Mouse (Mus musculus) c-Kit-negative CD71-positive TER-119-positive erythroid progenitor cells, embryonic 14.5 days (primary cell): ENCODE measurements around the gene Snrnp70.
"Not testable (repeated sequence)": the region's sequence is repeated elsewhere in the genome, so short reads cannot be mapped to it uniquely, and the experiment has no call there.

Experiments used
- DNase-seq: peaks from one replicate; pipeline ENCODE4 v3.0.0-alpha.2; 2013; ENCODE audit warnings: low read depth, low spot score

Gene Snrnp70

DNA sequence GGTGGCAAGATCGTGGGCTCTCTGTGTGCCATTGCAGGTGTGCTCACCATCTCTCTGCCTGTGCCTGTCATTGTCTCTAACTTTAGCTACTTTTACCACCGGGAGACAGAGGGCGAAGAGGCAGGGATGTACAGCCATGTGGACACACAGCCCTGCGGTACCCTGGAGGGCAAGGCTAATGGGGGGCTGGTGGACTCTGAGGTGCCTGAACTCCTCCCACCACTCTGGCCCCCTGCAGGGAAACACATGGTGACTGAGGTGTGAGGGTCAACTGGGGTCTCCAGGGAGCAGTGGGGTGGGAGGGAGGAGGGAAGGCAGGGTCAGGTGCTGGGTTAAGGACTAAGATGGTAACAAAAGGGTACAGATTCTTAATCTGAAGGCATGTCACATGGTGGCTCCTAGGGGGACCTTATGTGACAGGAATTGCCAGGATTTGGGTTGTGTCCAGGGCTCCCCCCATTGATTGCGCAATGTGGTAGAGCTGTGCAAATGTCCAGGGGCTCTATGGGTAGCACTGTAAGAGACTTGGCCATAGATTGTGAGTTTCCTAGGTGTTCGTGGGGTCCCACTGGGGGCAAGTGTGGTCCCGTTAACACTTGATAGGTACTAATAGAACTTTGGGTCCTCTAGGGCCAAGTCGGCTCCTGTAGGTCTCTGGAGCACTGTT, 14.1 kb upstream of the Snrnp70 start:
- DNase-seq: no peak

DNA sequence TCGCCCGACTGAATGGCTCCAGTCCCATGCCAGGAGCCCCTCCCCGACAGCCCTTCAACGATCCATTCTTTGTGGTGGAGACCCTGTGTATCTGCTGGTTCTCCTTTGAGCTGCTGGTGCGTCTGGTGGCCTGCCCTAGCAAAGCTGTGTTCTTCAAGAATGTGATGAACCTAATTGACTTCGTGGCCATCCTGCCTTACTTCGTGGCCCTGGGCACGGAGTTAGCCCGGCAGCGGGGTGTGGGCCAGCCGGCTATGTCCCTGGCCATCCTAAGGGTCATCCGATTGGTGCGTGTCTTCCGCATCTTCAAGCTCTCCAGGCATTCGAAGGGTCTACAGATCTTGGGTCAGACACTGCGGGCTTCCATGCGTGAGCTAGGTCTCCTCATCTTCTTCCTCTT, 13.4 kb upstream of the Snrnp70 start:
- no peak for DNase-seq

DNA sequence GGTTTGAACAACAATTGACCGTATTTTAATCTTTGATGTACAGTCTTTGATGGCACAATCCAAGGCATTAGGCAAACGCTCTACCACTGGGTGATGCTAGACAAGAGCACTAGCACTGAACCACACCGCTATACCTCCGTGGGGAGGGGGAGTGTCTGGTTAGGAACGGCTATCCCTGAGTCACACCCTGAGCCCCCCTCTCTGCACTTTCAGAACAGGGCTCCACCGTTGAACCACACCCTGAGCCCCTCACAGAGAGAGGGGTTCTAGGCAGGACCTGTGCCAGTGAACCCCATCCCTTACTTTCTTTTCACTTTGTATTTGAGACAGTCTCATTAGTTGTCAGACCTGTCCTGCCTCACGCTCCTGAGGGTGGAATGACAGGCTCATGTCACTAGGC, 12.8 kb upstream of the Snrnp70 start:
- DNase-seq: no peak

DNA sequence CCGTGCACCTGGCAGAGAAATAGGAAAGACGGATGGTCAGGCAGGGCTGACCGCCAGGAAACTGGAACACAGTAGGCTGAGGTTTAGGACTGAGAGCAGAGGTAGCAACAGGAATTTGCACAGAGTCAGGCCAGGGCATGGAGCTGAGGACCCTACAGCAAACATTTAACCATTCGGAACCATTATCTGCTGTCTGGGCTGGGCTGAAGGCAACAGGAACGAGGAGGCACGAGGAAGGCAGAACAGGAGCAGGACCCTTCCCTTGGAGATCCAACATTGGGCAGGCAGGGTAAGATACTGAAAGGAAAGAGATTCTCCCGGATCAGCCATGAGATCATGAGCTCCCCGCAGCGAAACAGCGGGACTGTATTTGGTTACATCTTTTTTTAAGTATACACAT, 12.3 kb upstream of the Snrnp70 start:
- no peak for DNase-seq

DNA sequence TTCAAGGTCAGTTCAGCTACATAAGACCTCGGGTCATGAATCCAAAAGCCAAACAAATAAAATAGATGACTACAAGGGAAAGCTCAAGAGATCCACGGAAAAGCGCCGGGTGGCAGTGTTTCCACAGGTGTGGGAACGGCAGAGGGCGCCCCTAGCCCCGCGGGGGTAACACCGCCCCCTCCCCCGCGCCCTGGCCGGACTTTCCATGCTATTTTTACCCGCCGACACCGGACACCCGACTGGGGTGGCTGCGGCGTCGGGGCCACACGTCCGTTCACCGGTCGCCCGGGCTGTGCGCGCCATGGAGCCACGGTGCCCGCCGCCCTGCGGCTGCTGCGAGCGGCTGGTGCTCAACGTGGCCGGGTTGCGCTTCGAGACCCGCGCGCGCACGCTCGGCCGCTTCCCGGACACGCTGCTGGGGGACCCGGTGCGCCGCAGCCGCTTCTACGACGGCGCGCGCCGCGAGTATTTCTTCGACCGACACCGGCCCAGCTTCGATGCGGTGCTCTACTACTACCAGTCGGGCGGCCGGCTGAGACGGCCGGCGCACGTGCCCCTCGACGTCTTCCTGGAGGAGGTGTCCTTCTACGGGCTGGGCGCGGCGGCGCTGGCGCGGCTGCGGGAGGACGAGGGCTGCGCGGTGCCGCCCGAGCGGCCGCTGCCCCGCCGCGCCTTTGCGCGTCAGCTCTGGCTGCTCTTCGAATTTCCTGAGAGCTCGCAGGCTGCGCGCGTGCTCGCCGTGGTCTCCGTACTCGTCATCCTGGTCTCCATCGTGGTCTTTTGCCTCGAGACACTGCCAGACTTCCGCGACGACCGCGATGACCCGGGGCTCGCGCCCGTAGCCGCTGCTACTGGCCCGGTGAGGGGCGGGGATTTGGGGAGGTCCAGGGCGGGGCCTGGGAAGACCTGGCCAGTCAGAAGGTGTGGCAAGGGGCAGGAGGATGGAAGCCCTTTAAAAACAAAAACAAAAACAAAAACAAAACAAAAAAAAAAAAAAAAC, 10.9 kb upstream of the Snrnp70 start:
- no peak for DNase-seq

DNA sequence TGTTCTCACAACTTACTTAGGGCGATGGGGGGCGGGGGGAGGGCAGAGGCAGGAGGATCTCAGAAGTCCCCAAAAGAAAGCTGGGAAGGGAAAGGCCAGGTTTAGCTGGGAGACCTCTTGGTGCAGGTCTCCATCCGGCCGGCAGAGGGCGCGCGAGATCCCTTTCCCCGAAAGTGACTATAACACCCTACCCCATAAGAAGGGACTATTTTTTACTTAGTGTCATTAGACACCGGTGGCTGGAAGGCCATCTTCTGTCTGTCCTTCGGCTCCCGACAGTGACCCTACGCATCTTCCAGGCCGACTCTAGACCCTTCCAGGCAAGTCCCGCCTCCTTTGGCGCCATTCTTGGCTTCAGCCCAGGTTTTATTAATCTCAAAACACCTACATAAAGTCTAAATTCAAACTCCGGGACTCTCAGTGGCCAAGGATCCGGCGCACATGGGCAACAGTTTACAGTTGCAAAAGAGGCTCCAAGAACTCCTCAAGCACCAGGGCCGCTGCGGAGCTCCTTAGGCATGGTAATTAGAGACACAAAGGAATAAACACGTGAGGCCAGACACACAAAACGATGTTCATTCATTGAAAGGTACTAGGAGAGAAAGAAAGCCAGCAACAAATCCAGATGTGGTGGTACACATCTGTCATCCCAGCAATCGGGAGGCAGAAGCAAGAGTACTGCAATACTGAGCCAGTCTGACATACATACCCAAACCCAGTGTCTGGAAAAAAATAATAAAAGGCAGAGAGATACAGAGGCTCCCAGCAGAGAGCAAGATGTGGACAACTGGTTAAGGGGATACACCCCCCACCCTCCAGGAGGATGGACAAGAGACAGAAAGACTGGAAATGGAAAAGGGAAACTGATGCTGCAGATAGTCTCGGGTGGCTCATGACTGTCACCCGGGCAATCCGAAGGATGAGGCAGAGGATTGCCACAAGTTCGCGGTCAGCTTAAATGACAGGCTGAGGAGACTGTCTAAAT, 9.8 kb upstream of the Snrnp70 start, which contains the start of gene Kcna7:
Gene Kcna7 (plus strand): TSS at position 563 of the 985 bp plus-strand sequence.
- no peak for DNase-seq

DNA sequence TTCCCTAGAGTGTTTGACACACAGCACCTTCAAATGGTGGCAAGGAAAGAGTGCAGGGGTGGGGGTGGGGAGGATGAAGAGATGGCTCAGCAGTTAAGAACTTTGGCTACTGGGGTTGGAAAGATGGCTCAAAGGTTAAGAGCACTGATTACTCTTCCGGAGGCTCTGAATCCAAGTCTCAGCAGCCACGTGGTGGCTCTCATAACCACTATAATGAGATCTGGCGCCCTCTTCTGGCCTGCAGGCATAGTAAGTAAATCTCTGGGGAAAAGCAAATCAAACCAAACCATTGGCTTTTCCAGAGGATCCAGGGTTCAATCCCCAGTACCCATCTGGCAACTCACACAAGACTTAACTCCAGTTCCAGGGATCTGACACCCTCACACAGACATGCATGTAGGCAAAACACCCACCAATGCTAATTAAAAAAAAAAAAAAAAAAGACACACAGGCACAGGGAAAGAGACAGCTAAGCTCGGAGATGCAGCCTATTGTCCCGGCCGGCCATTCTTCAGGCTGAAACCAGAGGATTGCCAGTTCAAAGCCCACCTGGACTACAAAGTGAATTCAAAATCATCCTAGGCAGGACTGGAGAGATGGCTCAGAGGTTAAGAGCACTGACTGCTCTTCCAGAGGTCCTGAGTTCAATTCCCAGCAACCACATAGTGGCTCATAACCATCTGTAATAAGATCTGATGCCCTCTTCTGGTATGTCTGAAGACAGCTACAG, 8.2 kb upstream of the Snrnp70 start:
- DNase-seq: no peak

DNA sequence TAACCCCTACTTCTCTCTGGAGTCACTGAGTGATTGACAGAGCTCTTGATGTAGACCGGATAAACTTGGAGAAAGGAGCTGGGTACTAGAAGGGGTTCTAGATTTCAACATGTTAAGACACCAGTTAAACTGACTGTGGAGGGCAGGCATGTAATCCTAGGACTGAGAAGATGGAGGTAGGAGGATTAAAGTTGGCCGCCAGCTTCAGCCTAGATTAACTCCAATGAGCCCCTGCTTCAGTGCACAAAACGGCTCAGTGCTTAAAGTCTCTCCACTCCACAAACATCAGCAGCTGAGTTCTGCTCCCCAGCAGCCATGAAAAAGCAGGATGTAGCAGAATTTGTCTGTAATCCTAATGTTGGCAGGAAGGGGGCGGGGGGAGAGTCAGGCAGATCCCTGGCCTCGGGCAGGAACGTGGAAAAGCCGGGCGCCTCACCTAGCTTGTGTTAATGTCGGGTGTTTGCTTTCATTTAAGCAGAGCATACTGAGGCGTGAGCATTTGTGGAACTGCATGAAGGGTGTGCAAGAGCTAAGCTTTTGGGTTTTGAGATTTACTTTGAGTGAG, 6.1 kb upstream of the Snrnp70 start:
- no peak for DNase-seq

DNA sequence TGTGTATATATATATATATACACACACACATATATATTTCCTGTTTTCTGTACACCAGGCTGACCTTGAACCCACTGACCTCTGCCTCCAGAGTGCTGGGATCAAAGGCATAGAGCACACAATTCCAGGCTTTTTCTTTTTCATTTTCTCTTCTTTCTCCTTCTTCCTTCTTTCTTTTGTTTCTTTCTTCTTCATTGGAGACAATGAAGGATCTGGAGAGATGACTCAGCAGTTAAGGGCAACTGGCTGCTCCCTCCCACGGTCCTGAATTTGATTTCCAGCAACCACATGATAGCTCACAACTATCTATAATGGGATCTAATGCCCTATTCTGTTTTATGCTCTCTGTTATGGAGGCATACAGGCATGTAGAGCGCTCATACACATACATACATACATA, 1.2 kb upstream of the Snrnp70 start:
- DNase-seq: no peak

DNA sequence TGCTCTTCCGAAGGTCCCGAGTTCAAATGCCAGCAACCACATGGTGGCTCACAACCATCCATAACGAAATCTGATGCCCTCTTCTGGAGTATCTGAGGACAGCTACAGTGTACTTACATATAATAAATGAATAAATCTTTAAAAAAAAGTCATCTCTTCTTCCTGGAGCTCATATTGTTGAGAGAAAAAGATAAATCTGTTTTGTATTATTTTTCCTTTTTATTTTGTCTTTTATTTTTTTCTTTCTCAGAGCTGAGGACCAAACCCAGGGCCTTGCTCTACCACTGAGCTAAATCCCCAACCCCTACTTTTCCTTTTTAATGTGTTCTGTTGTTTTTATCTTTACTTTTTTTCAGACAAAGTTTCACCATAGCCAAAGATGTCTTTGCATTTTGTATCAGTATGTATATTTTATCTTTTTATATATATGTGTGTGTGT, 814 bp upstream of the Snrnp70 start:
- DNase-seq: not testable (repeated sequence)

DNA sequence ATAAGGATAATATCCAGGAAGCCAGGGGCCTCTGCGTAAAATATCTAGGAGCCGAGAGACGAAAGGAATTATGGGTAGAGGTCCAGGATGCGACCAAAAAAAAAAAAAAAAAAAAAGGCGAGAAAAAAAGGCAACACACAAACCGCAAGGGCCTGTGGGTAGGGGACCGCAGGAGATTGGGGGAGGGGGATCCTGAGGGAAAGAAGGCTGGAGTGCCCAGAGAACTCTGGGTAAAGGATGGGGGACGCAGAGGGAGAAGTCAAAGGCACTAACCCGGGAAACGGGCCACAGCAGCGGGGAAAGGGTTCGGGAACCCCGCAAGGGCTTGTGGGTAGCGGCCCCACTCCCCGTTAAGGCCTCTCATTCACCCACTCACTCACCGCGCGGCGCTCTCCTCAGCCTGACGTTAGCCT, 407 bp downstream of the Snrnp70 start:
- DNase-seq: peak; percentile 29

DNA sequence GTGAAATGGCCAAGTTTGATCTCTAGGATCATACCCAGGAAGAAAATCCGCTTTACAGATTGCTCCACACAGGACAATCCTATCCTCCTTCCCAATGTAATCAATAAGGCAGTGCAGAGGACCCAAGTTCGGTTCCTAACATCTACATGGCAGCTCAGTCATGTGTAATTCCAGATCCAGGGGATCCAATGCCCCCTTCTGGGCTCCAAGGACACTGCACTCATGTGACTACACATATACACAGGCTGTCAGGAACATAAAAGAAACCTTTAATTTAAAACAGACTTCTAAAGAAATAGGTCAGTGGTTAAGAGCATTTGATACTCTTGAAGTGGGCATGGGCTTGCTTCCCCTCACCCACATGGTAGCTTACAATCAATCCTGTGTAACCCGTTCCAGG, 9.5 kb downstream of the Snrnp70 start:
- DNase-seq: no peak

DNA sequence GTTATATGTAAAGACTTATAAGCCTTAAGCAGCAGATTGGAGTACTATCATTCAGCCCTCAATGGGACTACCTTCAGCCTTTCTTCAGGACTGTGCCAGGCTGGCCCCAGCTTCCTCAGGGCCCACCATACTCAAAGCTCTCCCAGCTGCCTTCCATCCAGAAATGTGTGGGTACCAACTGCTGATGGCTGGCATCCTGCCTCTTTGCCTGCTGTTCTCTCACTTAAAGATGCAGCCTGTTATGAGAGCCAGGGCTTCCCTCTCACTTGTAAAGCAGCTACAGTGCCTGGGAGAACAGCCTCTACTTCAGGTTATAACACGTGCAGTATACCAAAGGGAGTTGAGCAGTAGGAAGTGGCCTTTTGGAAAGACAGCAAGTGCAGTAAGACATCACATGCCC, 19.5 kb downstream of the Snrnp70 start:
- DNase-seq: no peak

DNA sequence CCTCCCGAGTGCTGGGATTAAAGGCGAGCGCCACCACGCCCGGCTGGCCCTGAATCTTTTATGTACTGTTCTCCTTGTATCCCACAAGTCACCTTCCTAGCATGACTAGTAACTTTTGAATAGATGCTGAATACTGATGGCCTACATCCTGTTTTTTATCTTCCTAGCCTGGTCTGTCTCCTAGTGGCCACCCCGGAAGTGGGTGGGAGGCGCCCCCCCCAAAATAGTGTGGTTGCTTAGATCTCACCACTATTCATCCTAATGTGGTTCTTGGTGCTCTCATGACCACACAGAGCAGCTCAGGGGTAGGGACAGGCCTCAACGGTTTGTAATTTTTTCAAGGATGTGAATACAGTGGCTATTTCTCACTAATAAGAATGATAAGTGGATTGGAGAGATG, 20.9 kb downstream of the Snrnp70 start:
- no peak for DNase-seq

DNA sequence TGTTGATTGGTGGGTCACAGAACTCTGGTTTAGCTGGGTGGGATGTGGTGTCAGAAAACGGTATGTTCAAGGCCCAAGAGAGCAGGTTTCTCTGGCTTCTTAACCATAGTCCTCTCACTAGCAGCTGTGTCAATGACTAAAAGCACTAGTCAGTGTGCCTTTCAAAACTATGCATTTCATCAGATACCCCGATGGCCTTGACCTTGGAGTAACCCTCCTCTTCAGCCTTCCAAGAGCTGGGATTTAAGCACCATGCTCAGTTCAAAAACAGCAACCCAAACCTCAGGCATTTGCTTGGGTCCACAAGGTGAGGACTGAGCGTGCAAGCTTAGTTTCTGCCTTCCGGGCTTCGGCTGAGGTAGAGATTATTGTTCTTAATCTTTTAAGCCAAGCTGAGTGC, 23.2 kb downstream of the Snrnp70 start:
- no peak for DNase-seq

DNA sequence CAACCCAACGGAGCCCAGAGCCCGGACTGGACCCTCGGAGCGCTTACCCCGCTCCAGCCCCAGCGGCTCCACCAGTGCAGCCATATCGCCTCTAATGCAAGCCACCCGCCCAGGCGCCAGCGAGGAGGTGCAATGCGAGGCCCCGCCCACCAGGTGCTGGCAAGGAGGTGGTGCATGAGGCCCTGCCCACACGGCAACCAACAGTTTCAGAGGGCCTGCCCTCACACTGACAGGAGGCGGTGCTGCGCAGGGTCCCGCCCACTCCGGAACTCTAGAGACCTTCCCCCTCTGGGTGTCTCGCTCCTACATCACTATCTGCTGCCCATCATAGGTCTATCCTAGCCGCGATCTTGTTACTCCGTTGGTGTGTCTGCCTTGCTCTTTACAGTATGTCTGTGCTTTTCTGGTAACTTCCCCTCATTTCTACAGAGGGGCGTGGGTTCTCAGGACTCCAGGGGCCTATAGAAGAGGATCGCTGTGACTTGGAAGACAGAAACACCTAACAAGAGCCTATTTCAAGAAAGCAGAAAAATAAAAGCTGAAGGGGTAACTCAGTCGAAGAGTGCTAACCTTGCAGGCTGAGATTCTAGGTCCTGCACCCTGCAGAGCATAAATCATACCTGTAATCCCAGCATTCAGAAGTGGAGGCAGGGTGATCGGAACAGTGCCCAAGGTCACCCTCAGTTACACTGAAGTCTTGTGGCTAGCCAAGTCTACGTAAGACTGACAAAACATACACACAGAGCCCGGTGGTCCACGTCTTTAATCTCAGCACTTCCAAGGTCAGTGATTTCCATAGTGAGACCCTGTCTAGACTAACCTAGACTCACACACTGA, 24.8 kb downstream of the Snrnp70 start, which contains the start of gene Lin7b:
Gene Lin7b (minus strand): TSS at position 109 of the 837 bp plus-strand sequence.
- peak; percentile 49 for DNase-seq

DNA sequence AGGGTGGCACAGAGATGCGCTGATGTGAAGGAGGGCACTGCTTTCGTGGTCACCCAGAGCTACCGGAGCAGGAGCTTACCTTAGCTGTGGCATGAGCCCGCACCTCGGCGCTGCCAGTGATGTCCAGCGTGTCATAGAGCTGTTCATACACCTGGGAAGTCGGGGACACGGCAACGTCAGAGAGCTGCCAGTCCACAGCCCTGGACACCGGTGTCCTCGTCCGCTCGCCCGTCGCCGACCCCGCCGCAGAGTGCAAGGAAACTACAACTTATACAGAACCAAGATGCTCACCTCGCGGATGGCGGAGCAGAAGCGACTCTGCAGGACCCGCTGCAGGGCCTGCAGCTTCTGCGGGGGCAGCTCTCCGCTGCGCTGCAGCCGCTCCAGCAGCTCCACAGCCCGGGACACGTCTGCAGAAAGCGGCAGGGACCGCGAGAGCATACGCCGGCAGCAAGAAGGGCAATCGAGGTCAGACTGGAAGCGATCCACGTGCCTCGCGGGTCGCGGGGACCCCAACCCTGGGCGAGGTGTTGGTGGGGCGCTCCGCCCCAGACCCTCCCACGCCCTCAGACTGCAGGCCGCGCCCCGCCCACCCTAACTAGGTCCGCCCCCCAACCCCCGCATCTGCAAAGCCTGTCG, 25.6 kb downstream of the Snrnp70 start:
- no peak for DNase-seq

DNA sequence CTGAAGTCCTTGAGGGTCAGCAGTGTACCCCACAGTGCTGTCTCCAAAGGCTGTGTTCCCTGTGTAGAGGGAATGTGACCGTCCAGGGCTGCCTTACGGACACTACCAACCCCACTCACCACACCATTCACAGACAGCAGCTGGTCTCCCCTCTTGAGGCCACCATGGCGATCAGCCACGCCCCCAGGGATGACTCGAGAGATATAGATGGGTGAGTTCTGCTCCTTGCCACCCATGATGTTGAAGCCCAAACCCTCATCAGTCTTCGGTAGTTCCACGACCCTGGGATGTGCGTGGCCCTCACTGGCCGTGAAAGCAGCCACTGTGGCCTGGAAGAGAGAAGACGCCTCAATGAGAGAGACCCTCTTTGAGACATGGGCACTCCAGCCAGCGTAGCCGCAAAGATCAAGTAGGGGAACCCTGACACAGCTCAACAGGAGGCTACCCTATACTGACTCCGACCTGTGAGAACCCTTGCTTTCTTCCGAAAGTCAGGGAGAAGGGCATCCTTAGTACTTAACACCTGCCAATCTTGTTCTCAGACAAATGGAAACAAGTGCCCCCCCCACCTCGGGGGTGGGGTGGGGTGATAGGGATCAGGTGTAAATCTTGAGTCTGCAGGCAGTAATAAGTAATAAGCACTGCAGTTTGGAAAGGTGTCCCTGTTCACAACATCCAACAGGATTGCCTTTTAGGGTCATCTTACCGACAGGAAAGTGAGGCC, 26.4 kb downstream of the Snrnp70 start:
- DNase-seq: no peak
